Mouse (Mus musculus) limb, embryonic 12.5 days (tissue): Measurements from ENCODE around the gene Lrrc56. TPM values are rescaled to one million over a fixed set of nuclear protein-coding genes. Genes with fewer than 3 reads are reported as not detected.

Experiments used
- ATAC-seq: fragments of 200-750 bp; cut with Nextera tagmentation; 2 replicates; pipeline ENCODE4 v1.8.0; 2017; ENCODE audit warnings: low read depth, moderate TSS enrichment; ENCODE audit not compliant: insufficient number of reproducible peaks, insufficient read depth, low FRiP score, low TSS enrichment
- H3K27ac ChIP-seq: fragments of 300-500 bp; sonication (generic); 2 replicates; pipeline ENCODE4 v1.5.1; 2016; ENCODE audit warnings: mild to moderate bottlenecking, moderate library complexity
- H3K27me3 ChIP-seq: fragments of 300-500 bp; sonication (generic); 2 replicates; pipeline ENCODE4 v1.6.1; 2016; ENCODE audit warnings: mild to moderate bottlenecking, moderate library complexity
- H3K36me3 ChIP-seq: fragments of 300-500 bp; sonication (generic); 2 replicates; pipeline ENCODE4 v1.6.1; 2016; ENCODE audit warnings: mild to moderate bottlenecking, moderate library complexity
- H3K4me1 ChIP-seq: fragments of 300-500 bp; sonication (generic); replicated peaks from 2 replicates; pipeline ENCODE4 v1.6.1; 2016
- H3K4me2 ChIP-seq: fragments of 300-500 bp; sonication (generic); 2 replicates; pipeline ENCODE4 v1.6.1; 2016; ENCODE audit warnings: mild to moderate bottlenecking, moderate library complexity
- H3K4me3 ChIP-seq: fragments of 300-500 bp; sonication (generic); replicated peaks from 2 replicates; pipeline ENCODE4 v1.5.1; 2016; ENCODE audit warnings: mild to moderate bottlenecking
- H3K9ac ChIP-seq: fragments of 300-500 bp; sonication (generic); replicated peaks from 2 replicates; pipeline ENCODE4 v1.6.1; 2016; ENCODE audit warnings: mild to moderate bottlenecking, moderate library complexity
- H3K9me3 ChIP-seq: fragments of 300-500 bp; sonication (generic); 2 replicates; pipeline ENCODE4 v1.6.1; 2016; ENCODE audit warnings: mild to moderate bottlenecking, moderate library complexity
- WGBS: fragments of 180-500 bp; shearing (Covaris S2); methylation state at CpG from one replicate; pipeline ENCODE4 v1.1.7; 2016; 5-methylcytosine and 5-hydroxymethylcytosine counted together
- polyA plus RNA-seq: library from polyadenylated mRNA; unstranded; fragments of >200 nt; fragmentation: Nextera tagmentation; extraction: Ambion mirVana; gene quantifications from 2 replicates; pipeline ENCODE4 v1.2.1, GENCODE M21; 2016

The Lrrc56 gene
- polyA plus RNA-seq, 1 experiment from 2014 or later = 17.0 TPM

DNA sequence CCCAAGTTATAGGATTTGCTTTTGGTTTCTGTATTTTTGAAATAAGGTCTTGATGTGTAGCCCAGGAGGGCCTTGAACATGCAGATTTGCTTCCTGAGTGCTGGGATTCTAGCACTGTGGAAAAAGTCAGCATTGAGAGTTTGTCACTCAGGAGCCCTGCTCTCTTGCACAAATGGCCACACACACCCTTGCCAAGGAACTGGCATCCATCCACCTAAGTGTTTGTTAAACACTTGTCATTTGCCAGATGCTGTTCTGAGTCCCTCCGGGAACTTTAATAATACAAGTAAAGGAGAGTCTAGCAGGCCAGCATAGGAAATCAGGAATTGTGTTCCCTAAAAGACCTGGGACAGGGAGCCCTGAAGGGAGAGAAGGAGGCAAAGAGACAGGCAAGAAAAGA is 24.7 kb upstream of the Lrrc56 start:
- H3K9ac ChIP-seq = no peak overlapping the region
- H3K27me3 ChIP-seq = no peaks in the 10 kb centered on the region
- WGBS = 75% methylated on average over 1 of the region's 1 CpGs
- no peaks in the 10 kb centered on the region for H3K9me3 ChIP-seq
- peaks cover 26% of the 10 kb centered on the region for H3K4me1 ChIP-seq
- ATAC-seq = no peak
- peaks cover 20% of the 10 kb centered on the region for H3K36me3 ChIP-seq
- no peak overlapping the region for H3K4me3 ChIP-seq
- H3K4me2 ChIP-seq = no peak overlapping the region
- 0 out of 2 replicates have a peak overlapping the region, but pooled peaks have one; percentile 18 for H3K27ac ChIP-seq

DNA sequence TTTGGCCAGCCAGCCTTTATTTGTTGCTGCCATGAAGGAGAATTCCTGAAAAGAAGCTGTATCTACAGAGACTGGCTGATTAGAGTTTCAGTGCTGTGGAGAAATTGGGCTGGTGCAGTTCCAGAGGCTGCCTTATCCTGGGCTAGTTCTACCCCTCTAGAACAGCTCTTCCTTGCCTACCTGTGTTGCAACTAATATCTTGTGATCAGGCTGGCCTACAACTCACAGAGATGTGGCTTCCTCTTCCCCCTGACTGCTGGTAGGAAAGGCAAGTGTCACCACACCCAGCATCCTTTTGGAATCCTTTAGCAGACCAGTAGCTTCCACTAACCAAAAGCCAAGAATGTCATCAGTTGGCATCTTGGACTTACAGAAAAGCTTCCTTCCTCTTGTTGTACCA is 24.1 kb upstream of the Lrrc56 start:
- no peak for ATAC-seq
- H3K27ac ChIP-seq = no peak overlapping the region
- H3K36me3 ChIP-seq = peaks cover 15% of the 10 kb centered on the region
- no peaks in the 10 kb centered on the region for H3K27me3 ChIP-seq
- H3K9me3 ChIP-seq = no peaks in the 10 kb centered on the region
- peaks cover 26% of the 10 kb centered on the region for H3K4me1 ChIP-seq
- H3K4me2 ChIP-seq = no peak overlapping the region
- H3K4me3 ChIP-seq = no peak overlapping the region
- H3K9ac ChIP-seq = no peak overlapping the region

DNA sequence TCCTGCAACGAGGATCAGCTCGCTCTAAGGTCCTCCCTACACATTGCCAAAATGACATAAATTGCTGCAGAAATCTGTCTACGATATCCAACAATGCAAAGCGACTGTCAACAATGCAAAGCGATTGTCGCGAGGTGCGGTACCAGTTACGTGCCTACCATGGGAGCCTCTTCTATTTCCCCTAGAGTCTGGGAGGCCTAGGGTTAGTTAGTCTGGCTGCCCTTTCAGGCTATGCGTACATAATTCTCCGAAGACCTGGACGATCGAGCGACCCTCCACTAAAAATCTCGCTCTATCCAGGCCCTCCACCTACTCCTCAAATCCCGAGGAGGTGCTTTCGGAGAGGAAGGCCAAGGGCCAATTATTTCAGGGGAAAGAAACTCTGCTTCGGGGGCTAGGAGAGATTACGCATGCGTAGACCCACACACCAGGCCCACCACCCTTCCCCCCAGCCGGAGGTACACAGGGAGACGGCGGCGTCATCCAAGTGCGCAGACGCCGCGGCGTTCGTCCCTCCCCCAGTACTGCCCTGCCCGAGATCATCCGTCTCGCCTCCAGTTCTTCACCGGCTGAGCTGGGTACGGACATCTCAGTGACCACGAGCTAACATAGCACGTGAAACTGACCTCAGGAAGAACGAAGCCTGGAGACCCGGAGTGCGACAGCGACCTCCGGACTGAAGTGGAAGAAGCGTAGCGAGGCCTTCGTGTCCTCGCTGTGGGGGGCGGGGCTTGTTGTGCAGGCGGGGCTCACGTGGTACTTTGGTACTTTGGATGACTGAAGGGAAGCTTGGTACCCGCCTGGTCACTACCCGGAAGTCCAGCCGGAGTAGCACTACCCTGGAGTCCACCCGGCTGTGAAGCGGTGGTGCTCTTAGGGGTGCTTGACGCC is 21.6 kb upstream of the Lrrc56 start, which contains the start of gene Rnh1:
Rnh1 (minus strand) TSS at position 742 of the 891 bp plus-strand sequence.
- H3K27ac ChIP-seq = peak within 1 kb of the TSS; percentile 94
- 4% methylated on average over 55 of the region's 55 CpGs for WGBS
- H3K9ac ChIP-seq = peak within 1 kb of the TSS; percentile 68
- H3K4me2 ChIP-seq = peak within 1 kb of the TSS; percentile 62
- peaks cover 21% of the 10 kb centered on the region for H3K4me1 ChIP-seq
- peak; percentile 94 for ATAC-seq
- no peaks in the 10 kb centered on the region for H3K36me3 ChIP-seq
- no peaks in the 10 kb centered on the region for H3K27me3 ChIP-seq
- H3K4me3 ChIP-seq = peak within 1 kb of the TSS; percentile 56
- H3K9me3 ChIP-seq = no peaks in the 10 kb centered on the region

DNA sequence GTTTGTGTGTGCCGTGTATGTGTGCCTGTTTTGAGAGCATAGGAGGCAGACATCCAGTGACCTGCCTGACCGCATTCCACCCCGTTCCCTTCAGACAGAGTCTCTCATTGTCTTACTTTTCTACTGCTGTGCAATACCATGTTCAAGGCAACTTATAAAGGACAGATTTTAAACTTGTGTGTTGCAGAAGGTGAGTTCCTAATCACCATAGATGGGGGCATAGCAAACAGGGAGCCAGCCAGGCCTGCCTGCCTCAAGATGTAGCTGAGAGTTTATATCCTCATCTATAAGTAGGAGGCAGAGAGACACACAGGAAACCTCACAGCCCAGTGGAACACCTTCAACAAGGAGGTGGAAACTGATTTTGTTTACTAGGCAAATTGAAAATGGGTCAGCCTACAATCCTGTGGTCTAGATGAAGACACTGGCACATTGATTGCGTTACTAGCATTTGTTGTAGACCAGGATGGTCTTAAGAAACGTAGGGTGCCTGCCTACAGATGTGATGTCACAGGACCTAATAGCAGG is 20.6 kb upstream of the Lrrc56 start:
- H3K4me3 ChIP-seq = peak overlapping the region; percentile 56
- H3K36me3 ChIP-seq = no peaks in the 10 kb centered on the region
- H3K9me3 ChIP-seq = no peaks in the 10 kb centered on the region
- ATAC-seq = no peak
- H3K27me3 ChIP-seq = no peaks in the 10 kb centered on the region
- no peak overlapping the region for H3K27ac ChIP-seq
- H3K4me2 ChIP-seq = peak overlapping the region; percentile 62
- WGBS = 89% methylated on average over 5 of the region's 5 CpGs
- peaks cover 13% of the 10 kb centered on the region; the same call in 1 of the 2 replicates for H3K4me1 ChIP-seq
- peak overlapping the region; percentile 68; the same call in 1 of the 2 replicates for H3K9ac ChIP-seq

DNA sequence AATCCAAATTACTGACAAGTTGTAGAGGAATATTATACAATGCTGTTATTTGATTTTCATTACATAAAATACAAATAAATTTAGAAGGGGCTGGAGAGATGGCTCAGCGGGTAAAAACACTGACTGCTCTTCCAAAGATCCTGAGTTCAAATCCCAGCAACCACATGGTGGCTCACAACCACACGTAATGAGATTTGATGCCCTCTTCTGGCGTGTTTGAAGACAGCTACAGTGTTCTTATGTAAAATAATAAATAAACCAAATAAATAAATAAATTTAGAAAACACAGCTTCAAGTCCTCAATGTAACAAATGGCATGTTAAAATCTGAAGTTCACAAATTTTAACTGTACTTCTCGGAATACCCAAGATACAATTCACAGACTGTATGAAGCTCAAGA is 18.9 kb upstream of the Lrrc56 start:
- Histone ChIP-seq H3K9ac (no peak overlapping the region), H3K36me3 (no peaks in the 10 kb centered on the region), H3K4me1 (peaks cover 7% of the 10 kb centered on the region; the same call in 1 of the 2 replicates), H3K27me3 (no peaks in the 10 kb centered on the region), H3K9me3 (no peaks in the 10 kb centered on the region), H3K4me3 (no peak overlapping the region), H3K27ac (no peak overlapping the region), H3K4me2 (no peak overlapping the region)
- ATAC-seq = no peak
- 86% methylated on average over 4 of the region's 4 CpGs for WGBS

DNA sequence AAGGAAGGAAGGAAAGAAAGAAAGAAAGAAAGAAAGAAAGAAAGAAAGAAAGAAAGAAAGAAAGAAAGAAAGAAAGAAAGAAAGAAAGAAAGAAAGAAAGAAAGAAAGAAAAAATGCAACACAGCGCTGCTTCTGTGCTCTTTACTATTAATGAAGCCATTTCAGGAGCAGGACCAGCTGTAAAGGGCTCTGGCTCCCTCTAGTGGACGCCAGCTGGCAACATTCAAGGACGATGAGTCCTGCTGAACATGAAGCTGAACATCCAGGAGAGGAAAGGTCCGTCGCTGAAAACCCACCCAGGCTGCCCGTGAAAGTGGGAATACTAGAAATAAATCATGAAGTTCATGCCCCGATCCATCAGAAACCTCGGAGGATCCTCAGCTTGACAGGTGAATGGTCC is 17.8 kb upstream of the Lrrc56 start:
- H3K9me3 ChIP-seq = no peaks in the 10 kb centered on the region
- 3% methylated on average over 8 of the region's 8 CpGs for WGBS
- peaks cover 7% of the 10 kb centered on the region; the same call in 1 of the 2 replicates for H3K4me1 ChIP-seq
- no peak overlapping the region for H3K9ac ChIP-seq
- no peaks in the 10 kb centered on the region for H3K27me3 ChIP-seq
- ATAC-seq = no peak
- peak overlapping the region; percentile 26; the same call in 1 of the 2 replicates for H3K4me2 ChIP-seq
- no peak overlapping the region for H3K4me3 ChIP-seq
- H3K36me3 ChIP-seq = no peaks in the 10 kb centered on the region
- no peak overlapping the region for H3K27ac ChIP-seq

DNA sequence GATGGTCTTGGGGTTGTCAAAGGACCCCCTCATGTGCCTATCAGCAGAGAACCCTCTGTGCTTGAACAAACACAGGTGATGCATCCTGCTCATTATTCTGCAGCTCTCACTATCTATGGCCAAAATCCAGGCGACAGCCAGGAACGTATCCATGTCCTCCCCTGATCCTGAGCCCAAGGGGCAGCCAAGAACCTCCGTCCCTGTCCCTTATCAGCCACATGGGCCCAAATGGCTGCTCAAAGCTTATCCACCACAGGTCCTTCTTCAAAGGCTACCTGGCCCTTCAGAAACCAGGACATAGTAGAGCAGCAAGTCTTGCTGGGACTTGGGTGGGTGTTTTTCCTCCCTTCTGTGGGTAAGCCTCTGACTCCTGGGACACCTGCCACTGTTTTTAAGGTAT is 5.8 kb upstream of the Lrrc56 start:
- WGBS = 75% methylated on average over 3 of the region's 3 CpGs
- no peak for ATAC-seq
- H3K4me2 ChIP-seq = no peak overlapping the region
- peaks cover 12% of the 10 kb centered on the region for H3K4me1 ChIP-seq
- H3K4me3 ChIP-seq = no peak overlapping the region
- H3K9me3 ChIP-seq = no peaks in the 10 kb centered on the region
- no peaks in the 10 kb centered on the region for H3K27me3 ChIP-seq
- no peak overlapping the region for H3K27ac ChIP-seq
- H3K9ac ChIP-seq = no peak overlapping the region
- H3K36me3 ChIP-seq = peaks cover 36% of the 10 kb centered on the region

DNA sequence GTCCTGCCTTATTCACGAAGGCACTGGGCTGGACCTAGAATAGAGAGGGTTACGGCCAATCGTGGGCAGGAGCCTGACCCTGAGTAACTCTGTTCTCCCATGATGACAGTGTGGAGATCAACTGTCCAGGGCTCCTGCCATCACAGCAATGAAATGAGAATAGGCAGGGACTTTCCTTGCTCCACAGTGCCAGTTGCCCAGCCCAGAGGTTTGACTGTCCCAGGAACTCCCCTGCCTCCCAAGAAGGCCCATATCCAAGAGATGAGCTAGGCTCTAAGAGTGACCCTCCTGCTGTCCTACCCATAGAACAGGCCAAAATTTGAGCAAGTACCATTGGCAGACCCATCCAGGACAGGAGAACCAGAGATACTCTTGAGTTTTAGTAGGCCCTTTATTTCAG is 5.2 kb upstream of the Lrrc56 start:
- peaks cover 13% of the 10 kb centered on the region for H3K4me1 ChIP-seq
- no peak for ATAC-seq
- no peak overlapping the region for H3K4me3 ChIP-seq
- H3K9ac ChIP-seq = no peak overlapping the region
- H3K27me3 ChIP-seq = no peaks in the 10 kb centered on the region
- no peak overlapping the region for H3K4me2 ChIP-seq
- H3K9me3 ChIP-seq = no peaks in the 10 kb centered on the region
- WGBS = 85% methylated on average over 3 of the region's 3 CpGs
- H3K27ac ChIP-seq = no peak overlapping the region
- H3K36me3 ChIP-seq = peaks cover 36% of the 10 kb centered on the region

DNA sequence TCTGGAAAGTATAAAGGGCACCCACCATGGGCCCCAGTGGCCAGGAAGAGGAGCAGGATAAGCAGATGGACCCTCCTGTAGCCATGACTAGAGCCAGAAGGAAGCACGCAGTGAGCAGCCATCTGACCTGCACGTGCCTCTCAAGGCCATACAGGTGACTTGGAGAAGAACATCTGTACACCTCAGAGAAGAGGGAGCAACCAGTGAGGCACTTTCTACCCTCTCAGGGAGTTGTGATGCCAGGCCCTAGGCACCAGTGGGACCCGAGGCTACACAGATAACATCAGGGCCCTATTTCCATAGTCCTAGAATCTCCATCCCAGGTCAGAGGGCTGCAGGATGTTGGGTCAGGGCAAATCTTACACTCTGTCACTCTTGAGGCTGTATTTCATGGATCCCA is 3.7 kb upstream of the Lrrc56 start:
- no peaks in the 10 kb centered on the region for H3K9me3 ChIP-seq
- ATAC-seq = no peak
- H3K4me2 ChIP-seq = no peak overlapping the region
- no peaks in the 10 kb centered on the region for H3K27me3 ChIP-seq
- no peak overlapping the region for H3K4me3 ChIP-seq
- 87% methylated on average over 3 of the region's 3 CpGs for WGBS
- no peak overlapping the region for H3K9ac ChIP-seq
- peaks cover 36% of the 10 kb centered on the region for H3K36me3 ChIP-seq
- peaks cover 16% of the 10 kb centered on the region for H3K4me1 ChIP-seq
- no peak overlapping the region for H3K27ac ChIP-seq

DNA sequence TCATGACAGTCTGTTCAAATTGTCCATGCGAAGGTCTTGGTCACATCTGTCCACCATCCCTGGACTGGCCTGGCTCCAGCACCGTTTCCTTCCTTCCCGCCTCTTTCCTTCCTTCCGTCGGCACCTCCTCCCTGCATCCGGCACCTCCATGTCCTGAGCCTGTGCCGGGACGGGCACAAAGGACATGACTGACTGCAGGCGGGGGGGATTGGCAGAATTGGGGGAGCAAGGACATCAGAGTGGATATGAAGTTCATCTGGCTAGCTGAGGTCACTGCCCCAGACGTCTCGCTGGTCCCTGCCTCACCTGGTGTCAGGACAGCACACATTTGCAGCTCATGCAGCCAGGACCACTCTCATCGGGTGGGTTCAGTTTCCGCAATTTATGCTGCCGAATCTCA is 2.9 kb upstream of the Lrrc56 start:
- ATAC-seq = no peak
- 93% methylated on average over 14 of the region's 14 CpGs for WGBS
- no peak overlapping the region for H3K4me3 ChIP-seq
- no peak overlapping the region for H3K27ac ChIP-seq
- no peaks in the 10 kb centered on the region for H3K9me3 ChIP-seq
- H3K27me3 ChIP-seq = no peaks in the 10 kb centered on the region
- H3K9ac ChIP-seq = no peak overlapping the region
- peaks cover 20% of the 10 kb centered on the region for H3K4me1 ChIP-seq
- peaks cover 36% of the 10 kb centered on the region for H3K36me3 ChIP-seq
- no peak overlapping the region for H3K4me2 ChIP-seq

DNA sequence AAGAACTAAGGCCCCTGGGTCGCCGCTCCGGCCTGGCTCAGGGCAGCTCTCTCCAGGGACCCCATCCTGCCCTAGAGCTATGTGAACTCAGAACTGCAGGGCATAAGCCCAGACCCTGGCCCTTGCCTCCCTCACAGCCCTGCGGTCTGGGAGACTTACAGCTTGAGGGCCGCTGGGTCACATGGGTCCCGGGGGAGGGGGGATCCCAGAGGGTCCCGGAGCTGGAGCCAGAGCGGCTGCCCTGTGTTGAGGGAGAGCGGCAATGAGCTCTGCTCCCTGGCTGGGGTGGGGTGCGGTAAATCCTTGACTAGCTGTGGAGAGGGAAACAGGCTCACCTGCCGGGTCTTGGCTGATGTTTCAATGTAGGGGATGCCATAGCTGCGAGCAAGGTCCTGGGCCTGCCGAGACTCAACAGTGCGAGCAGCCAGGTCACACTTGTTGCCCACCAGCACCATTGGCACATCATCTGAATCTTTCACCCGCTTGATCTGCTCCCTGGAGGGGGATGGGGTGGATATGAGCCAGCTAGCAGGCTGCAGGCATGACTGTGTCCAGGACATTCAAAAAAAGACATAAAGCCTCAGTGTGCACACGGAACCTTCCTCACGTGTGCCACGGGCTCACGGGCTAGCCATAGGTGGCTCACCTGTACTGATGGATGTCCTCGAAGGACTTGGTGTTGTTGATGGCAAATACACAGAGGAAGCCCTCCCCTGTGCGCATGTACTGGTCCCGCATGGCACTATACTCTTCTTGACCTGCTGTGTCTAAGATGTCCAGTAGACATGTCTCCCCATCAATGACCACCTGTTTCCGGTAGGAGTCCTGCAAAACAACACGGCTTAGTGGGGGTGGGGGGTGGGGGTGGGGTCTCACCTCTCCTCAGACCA is 1.9 kb upstream of the Lrrc56 start:
- H3K27me3 ChIP-seq = no peaks in the 10 kb centered on the region
- H3K4me1 ChIP-seq = peaks cover 20% of the 10 kb centered on the region
- H3K36me3 ChIP-seq = peaks cover 40% of the 10 kb centered on the region
- H3K9me3 ChIP-seq = no peaks in the 10 kb centered on the region
- H3K27ac ChIP-seq = no peak overlapping the region
- H3K9ac ChIP-seq = peak overlapping the region; percentile 93; the same call in 1 of the 2 replicates
- peak overlapping the region; percentile 94 for H3K4me2 ChIP-seq
- H3K4me3 ChIP-seq = peak overlapping the region; percentile 92
- ATAC-seq = no peak
- WGBS = 90% methylated on average over 24 of the region's 24 CpGs
